Mouse (Mus musculus) midbrain, embryonic 14.5 days (tissue): Measurements from ENCODE around the gene Gm37419. TPM values are rescaled to one million over a fixed set of nuclear protein-coding genes. Genes with fewer than 3 reads are reported as not detected.

Experiments used
- ATAC-seq: fragments of 200-750 bp; cut with Nextera tagmentation; 2 replicates; pipeline ENCODE4 v1.8.0; 2017; ENCODE audit warnings: moderate number of reproducible peaks, moderate library complexity; ENCODE audit not compliant: low FRiP score, low TSS enrichment
- DNase-seq: peaks from one replicate; pipeline ENCODE4 v3.0.0-alpha.2; 2015
- H3K27ac ChIP-seq: fragments of 300-500 bp; sonication (generic); replicated peaks from 2 replicates; pipeline ENCODE4 v1.5.1; 2014; ENCODE audit warnings: mild to moderate bottlenecking, low read depth, low read length, moderate library complexity
- H3K27me3 ChIP-seq: fragments of 300-500 bp; sonication (generic); 2 replicates; pipeline ENCODE4 v1.6.1; 2014; ENCODE audit warnings: low read length, control low read depth, mixed read lengths; ENCODE audit not compliant: control insufficient read depth, insufficient read depth
- H3K36me3 ChIP-seq: fragments of 300-500 bp; sonication (generic); 2 replicates; pipeline ENCODE4 v1.6.1; 2014; ENCODE audit warnings: low read length, control low read depth; ENCODE audit not compliant: control insufficient read depth, insufficient read depth
- H3K4me1 ChIP-seq: fragments of 300-500 bp; sonication (generic); 2 replicates; pipeline ENCODE4 v1.6.1; 2014; ENCODE audit warnings: mild to moderate bottlenecking, antibody characterized with exemption, low read length, control low read depth; ENCODE audit not compliant: control insufficient read depth, insufficient read depth
- H3K4me2 ChIP-seq: fragments of 300-500 bp; sonication (generic); 2 replicates; pipeline ENCODE4 v1.6.1; 2014; ENCODE audit warnings: mild to moderate bottlenecking, low read length, moderate library complexity
- H3K4me3 ChIP-seq: fragments of 300-500 bp; sonication (generic); replicated peaks from 2 replicates; pipeline ENCODE4 v1.5.1; 2014; ENCODE audit warnings: low read depth, low read length
- H3K9ac ChIP-seq: fragments of 300-500 bp; sonication (generic); replicated peaks from 2 replicates; pipeline ENCODE4 v1.6.1; 2014; ENCODE audit warnings: mild to moderate bottlenecking, low read length, moderate library complexity
- H3K9me3 ChIP-seq: fragments of 300-500 bp; sonication (generic); 2 replicates; pipeline ENCODE4 v1.6.1; 2016; ENCODE audit warnings: low read length, control low read depth, mixed read lengths; ENCODE audit not compliant: control insufficient read depth
- WGBS: fragments of 180-500 bp; shearing (Covaris S2); extraction: QIAGEN DNeasy Blood & Tissue Kit; methylation state at CpG from one replicate; pipeline ENCODE4 v1.1.7; 2014; 5-methylcytosine and 5-hydroxymethylcytosine counted together
- polyA plus RNA-seq: library from polyadenylated mRNA; unstranded; fragments of >200 nt; fragmentation: Nextera tagmentation; extraction: Ambion mirVana; gene quantifications from 2 replicates; pipeline ENCODE4 v1.2.1, GENCODE M21; 2014

Gene Gm37419
- polyA plus RNA-seq, 1 experiment from 2014 or later = not detected

GRCm38 (mm10) chr16:23997912-23998311 lies 9.6 kb downstream of the Gm37419 start:
- Histone ChIP-seq H3K4me1 (no peaks in the 10 kb centered on the region), H3K36me3 (no peaks in the 10 kb centered on the region), H3K9ac (no peak overlapping the region), H3K27me3 (no peaks in the 10 kb centered on the region), H3K9me3 (no peaks in the 10 kb centered on the region), H3K27ac (no peak overlapping the region), H3K4me3 (no peak overlapping the region), H3K4me2 (no peak overlapping the region)
- ATAC-seq = no peak
- DNase-seq = no peak
- 90% methylated on average over 6 of the region's 6 CpGs for WGBS

GRCm38 (mm10) chr16:24005928-24006327 lies 17.6 kb downstream of the Gm37419 start:
- Histone ChIP-seq H3K4me3 (no peak overlapping the region), H3K27ac (no peak overlapping the region), H3K4me1 (no peaks in the 10 kb centered on the region), H3K4me2 (no peak overlapping the region), H3K9ac (no peak overlapping the region), H3K9me3 (no peaks in the 10 kb centered on the region), H3K36me3 (no peaks in the 10 kb centered on the region), H3K27me3 (no peaks in the 10 kb centered on the region)
- DNase-seq = no peak
- 92% methylated on average over 8 of the region's 8 CpGs for WGBS
- ATAC-seq = no peak

DNA sequence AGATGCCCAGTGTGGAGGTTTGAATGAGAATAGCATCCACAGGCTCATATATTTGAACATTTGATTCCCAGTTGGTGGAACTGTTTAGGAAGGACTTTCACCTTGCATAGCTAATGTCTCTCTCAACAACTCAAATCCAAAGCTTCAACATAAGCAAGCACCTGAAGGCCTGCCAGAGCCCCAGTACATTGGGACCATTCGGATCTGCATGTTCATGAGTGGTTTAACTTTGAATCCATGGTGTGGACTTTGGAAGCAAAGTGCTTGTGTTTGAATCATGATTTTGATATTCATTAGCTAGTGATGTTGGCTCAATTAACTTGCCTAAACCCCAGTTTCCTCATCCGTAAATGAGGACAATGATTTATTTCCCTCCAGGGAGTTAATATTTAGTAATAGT lies 21.6 kb downstream of the Gm37419 start:
- Histone ChIP-seq H3K9me3 (no peaks in the 10 kb centered on the region), H3K27me3 (no peaks in the 10 kb centered on the region), H3K4me3 (no peak overlapping the region), H3K9ac (no peak overlapping the region), H3K27ac (no peak overlapping the region), H3K4me1 (no peaks in the 10 kb centered on the region), H3K4me2 (no peak overlapping the region), H3K36me3 (no peaks in the 10 kb centered on the region)
- DNase-seq (no peak), ATAC-seq (no peak)
- WGBS = 97% methylated on average over 2 of the region's 2 CpGs

DNA sequence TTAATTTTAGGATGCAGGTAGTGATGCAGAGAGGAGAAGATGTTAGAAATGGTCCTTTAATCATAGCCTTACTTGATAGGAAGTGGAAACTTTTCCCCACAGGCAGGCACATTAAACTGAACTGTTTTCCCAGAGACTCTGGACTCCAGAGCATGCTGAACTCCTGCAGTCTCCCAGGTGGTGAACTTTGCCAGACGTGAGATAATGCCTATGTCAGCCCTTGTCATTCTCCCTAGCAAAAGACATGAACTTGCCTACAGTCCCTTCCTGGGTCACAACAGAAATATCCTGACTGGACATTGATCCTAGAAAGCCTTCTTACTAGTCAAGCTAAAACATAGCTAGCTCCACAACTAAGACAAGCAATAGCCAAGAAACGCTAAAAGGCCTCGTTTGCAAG lies 23.0 kb downstream of the Gm37419 start:
- WGBS = 82% methylated on average over 3 of the region's 3 CpGs
- Histone ChIP-seq H3K27me3 (no peaks in the 10 kb centered on the region), H3K9ac (no peak overlapping the region), H3K4me1 (no peaks in the 10 kb centered on the region), H3K4me2 (no peak overlapping the region), H3K36me3 (no peaks in the 10 kb centered on the region), H3K9me3 (no peaks in the 10 kb centered on the region), H3K27ac (no peak overlapping the region), H3K4me3 (no peak overlapping the region)
- DNase-seq (no peak), ATAC-seq (no peak)

DNA sequence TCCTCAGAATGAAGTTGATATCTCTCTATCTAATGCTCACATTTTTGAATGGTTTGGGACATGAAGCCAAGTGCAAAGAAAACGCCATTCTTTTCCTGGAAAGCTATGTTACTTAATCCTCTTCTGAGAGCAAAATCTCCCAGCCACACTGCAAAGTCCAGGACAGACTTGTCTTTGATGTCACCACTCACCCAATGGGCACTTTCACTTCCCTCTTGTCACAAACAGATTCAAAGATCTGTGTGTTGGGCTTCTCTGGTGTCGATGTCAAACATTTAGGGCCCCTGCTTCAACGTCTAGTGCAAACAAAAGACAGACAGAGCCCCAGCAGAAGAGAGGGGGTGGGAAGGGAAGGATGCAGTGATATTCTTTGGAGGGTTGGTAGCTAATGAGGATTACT lies 23.8 kb downstream of the Gm37419 start:
- Histone ChIP-seq H3K9ac (no peak overlapping the region), H3K27me3 (no peaks in the 10 kb centered on the region), H3K4me1 (no peaks in the 10 kb centered on the region), H3K4me3 (no peak overlapping the region), H3K4me2 (no peak overlapping the region), H3K27ac (no peak overlapping the region), H3K36me3 (no peaks in the 10 kb centered on the region), H3K9me3 (no peaks in the 10 kb centered on the region)
- DNase-seq (no peak), ATAC-seq (no peak)
- 48% methylated on average over 3 of the region's 3 CpGs for WGBS

DNA sequence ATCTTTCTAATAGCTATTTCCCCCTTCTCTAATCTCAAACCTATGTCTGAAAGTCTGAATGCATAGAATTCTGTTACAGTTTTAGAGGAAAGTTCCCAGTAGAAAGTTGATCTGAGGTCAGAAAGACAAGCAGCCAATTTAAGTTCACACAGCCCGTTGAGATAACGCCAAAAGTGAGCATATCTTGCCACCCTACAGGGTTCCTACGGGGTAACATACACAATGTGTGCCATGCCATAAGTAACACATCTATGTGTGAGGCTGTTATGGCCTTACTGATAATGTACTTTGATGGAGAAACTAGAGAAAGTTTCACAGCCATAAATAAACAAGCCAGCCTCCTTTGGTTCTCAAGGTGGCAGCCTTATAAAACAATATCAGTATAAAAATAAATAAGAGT lies 26.1 kb downstream of the Gm37419 start:
- Histone ChIP-seq H3K27ac (no peak overlapping the region), H3K27me3 (no peaks in the 10 kb centered on the region), H3K4me3 (no peak overlapping the region), H3K36me3 (no peaks in the 10 kb centered on the region), H3K4me2 (no peak overlapping the region), H3K9me3 (no peaks in the 10 kb centered on the region), H3K4me1 (no peaks in the 10 kb centered on the region), H3K9ac (no peak overlapping the region)
- 93% methylated on average over 3 of the region's 3 CpGs for WGBS
- DNase-seq = no peak
- ATAC-seq = no peak

GRCm38 (mm10) chr16:24016273-24016672 lies 28.0 kb downstream of the Gm37419 start:
- H3K9me3 ChIP-seq = no peaks in the 10 kb centered on the region

GRCm38 (mm10) chr16:24016742-24017141 lies 28.5 kb downstream of the Gm37419 start:
- Histone ChIP-seq H3K4me1 (no peaks in the 10 kb centered on the region), H3K9me3 (no peaks in the 10 kb centered on the region), H3K9ac (no peak overlapping the region), H3K27me3 (no peaks in the 10 kb centered on the region), H3K4me2 (no peak overlapping the region), H3K36me3 (no peaks in the 10 kb centered on the region), H3K27ac (no peak overlapping the region), H3K4me3 (no peak overlapping the region)
- 69% methylated on average over 5 of the region's 5 CpGs for WGBS
- ATAC-seq (no peak), DNase-seq (no peak)

More at GRCm38 (mm10) chr16:24016273-24016672, 28.0 kb downstream of the Gm37419 start:
- Histone ChIP-seq H3K36me3 (no peaks in the 10 kb centered on the region), H3K4me2 (no peak overlapping the region), H3K4me1 (no peaks in the 10 kb centered on the region), H3K27ac (no peak overlapping the region), H3K27me3 (no peaks in the 10 kb centered on the region), H3K4me3 (no peak overlapping the region), H3K9ac (no peak overlapping the region)
- DNase-seq (no peak), ATAC-seq (no peak)
- 39% methylated on average over 6 of the region's 6 CpGs for WGBS

DNA sequence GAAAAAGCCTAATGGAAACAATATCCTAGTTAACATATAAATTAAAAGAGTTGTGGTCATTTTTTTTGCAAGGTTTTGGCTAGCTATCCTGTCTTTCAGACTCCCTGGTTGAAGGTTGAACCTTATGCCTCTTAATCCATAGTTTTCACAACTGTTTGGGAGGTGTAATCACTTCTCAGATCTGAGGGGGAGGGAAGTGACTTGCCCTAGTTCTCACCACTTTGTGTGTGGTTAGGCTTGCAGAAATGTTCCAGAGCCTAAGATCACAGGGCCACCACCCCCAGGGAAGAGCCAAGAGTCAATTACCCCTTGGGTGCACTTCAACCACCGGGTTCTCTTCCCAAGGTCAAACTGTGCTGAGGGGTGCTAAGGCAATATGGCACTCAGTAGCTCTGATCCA lies 33.4 kb downstream of the Gm37419 start:
- 75% methylated on average over 1 of the region's 1 CpGs for WGBS
- no peak overlapping the region for H3K4me2 ChIP-seq
- no peaks in the 10 kb centered on the region for H3K27me3 ChIP-seq
- no peak overlapping the region for H3K27ac ChIP-seq
- ATAC-seq (no peak), DNase-seq (no peak)
- no peak overlapping the region for H3K9ac ChIP-seq
- no peaks in the 10 kb centered on the region for H3K36me3 ChIP-seq
- H3K9me3 ChIP-seq = no peaks in the 10 kb centered on the region
- H3K4me1 ChIP-seq = no peaks in the 10 kb centered on the region
- H3K4me3 ChIP-seq = no peak overlapping the region
